Mouse (Mus musculus) adrenal gland, postnatal 14 days (tissue): Measurements from ENCODE around the gene Hist1h4j. TPM values are rescaled to one million over a fixed set of nuclear protein-coding genes. Genes with fewer than 3 reads are reported as not detected.
A peak's percentile ranks its signal among the peaks of the same experiment; 100 is the strongest.
"Not testable (repeated sequence)": the region's sequence is repeated elsewhere in the genome, so short reads cannot be mapped to it uniquely, and the experiment has no call there.

Experiments
- DNase-seq: peaks from one replicate; pipeline ENCODE4 v3.0.0; 2021; ENCODE audit warnings: mixed read lengths
- long read RNA-seq, 2 experiments: library from polyadenylated mRNA; stranded (forward); transcript quantifications; one replicate each; pipeline ENCODE4 v2.0.0; 2021
- total RNA-seq: library from RNA; stranded (reverse); gene quantifications from 2 replicates; pipeline ENCODE4 v1.2.3, GENCODE M21; 2021

Gene Hist1h4j
- total RNA-seq = 35.2 and 49.4 TPM in 2 replicates
- long read RNA-seq, experiment 1 = 0 reads
- long read RNA-seq, experiment 2 = 0 reads

DNA sequence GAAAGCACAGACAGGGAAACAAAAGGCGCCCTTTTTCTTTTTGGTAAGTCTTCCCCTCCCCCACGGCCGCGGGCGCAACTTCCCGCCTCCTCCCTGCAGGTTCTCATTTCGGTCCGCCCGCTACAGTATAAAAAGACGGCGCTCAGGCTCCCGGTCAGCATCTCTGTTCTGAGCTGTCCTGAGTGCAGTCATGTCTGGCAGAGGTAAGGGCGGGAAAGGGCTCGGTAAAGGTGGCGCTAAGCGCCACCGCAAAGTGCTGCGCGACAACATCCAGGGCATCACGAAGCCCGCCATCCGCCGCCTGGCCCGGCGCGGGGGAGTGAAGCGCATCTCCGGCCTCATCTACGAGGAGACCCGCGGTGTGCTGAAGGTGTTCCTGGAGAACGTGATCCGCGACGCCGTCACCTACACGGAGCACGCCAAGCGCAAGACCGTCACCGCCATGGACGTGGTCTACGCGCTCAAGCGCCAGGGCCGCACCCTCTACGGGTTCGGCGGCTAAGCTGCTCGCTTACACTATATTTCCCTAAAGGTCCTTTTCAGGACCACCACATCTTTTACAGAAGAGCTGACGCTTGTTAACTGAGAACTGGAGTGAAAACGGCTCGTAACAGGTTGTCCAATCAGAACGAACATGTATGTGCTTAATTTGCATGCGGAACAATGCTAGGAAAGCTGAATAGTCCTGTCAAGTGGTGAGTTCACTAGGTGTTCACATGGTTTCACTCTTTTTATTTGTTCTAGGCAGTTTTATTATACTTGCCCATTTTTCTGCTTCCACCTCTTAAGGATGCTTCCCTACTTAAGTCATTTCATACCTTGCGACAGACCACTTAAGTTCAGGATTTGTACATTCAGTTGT lies at the start of gene Hist1h4j:
TSS of gene Hist1h4j (plus strand) at position 159 of the 862 bp plus-strand sequence.
- peak; percentile 84 for DNase-seq

DNA sequence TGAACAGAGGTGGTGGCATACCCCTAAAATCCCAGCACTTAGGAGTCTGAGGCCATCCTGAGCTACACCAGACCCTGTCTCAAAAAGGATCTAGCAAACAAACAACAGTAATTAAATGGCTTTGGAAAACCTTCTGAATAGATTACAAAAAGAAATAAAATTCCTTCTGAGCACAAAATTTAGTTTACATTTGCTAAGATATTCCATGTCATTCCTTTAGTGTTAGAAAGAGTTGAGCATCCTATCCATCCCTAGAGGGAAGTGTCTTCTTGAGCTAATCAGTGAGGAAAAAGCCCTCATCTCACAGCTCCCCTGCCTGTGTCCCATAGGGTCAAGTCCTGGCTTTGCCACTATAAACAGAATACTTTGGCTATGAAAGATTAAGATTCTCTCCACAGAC lies 37.1 kb upstream of the Hist1h4j start, which contains the start of gene Olfr1359:
TSS of gene Olfr1359 (plus strand) at position 301 of the 400 bp plus-strand sequence.
- no peak for DNase-seq

DNA sequence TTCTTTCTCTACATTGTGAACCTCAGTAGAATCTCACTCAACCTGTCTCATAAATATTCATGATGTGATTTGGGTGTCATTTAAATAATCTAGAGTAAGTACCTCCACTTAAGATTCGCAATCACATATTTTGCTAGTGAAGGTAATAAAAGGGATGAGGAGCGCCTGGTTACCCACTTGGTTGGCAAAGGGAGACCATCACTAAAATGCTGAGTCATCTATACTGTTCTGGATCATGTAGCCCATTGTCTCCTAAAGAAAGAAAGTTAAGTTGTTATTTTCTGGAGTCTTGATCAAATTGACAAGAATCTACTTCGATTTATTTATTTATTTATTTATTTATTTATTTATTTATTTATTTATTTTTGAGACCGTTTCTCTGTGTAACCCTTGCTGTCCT lies 28.2 kb upstream of the Hist1h4j start:
- no peak for DNase-seq

DNA sequence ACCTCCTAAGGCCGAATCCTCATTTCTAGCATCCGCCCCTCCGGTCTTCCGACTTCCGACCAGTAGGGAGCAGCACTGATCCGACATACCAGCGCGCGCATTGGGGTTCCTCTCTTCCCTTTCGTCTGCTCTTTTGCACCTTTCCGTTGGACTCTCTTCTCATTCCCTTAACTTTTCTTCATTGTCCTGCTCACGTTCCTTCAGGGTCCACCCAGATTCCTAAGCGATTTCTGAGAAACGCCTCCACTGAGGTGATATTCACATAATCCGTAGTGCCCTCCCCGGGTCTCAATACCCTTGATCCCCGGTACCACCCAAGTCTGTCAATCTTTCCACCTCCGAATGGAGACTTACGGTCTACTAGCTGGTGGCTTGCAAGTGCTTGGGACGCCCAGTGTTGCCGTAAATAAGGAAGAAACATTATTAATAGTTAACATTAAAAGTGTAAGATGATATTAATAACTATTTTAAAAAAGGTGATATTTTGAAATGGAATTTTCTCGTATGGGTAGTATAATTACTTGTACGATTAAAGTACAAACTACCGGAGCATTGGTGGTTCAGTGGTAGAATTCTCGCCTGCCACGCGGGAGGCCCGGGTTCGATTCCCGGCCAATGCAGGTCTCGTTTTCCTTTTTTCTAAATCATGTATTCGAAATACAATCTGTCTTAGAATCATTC lies 24.7 kb upstream of the Hist1h4j start:
- peak; percentile 93 for DNase-seq

DNA sequence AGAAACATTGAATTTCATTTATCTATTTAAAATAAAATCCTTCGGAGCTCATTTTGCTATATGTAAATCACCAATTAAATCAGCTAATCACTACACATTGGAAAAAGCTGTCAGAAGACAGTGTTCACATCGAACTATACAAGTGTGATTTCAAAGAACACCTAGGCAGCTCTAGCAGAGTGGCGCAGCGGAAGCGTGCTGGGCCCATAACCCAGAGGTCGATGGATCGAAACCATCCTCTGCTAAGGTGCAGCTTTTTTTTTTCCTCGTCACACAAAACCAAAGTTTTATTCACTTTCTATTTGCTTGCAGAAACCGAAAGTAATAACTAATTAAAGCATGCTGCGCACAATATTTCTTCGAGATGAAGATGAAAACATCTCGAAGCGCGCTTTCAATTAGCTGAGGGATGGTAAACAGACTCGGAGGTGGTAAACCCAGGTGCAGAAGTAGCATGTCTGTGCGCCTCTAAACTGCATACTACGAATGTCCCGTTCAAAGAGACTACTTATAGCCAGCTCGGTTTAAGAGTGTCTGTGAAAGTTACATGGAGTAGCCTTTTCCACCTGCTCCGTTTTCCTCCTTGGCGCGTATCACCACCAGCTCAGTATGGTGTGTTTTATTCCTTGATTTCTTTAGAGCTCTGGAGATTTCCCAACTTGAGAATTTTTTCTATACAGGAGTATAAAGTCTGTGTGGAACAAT lies 23.9 kb upstream of the Hist1h4j start:
- DNase-seq = peak; percentile 84

DNA sequence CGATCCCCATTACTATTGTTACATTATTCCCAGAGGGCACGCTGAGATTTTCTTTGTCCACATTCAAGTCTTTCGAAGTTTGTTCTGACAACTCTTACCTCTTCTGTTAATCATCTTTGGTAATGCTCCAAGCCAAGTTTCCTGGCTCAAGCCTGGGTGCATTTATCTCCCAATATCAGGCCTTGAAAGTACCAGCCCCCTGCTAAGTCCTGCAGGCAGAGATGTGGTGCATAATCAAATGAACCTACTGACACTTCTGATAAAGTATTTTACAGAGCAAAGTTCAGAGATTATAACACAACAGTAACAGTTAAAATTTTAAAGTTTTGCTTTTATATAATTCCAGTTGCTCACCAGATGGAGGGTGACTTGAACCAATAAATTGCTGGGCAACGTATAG lies 23.2 kb upstream of the Hist1h4j start:
- no peak for DNase-seq

DNA sequence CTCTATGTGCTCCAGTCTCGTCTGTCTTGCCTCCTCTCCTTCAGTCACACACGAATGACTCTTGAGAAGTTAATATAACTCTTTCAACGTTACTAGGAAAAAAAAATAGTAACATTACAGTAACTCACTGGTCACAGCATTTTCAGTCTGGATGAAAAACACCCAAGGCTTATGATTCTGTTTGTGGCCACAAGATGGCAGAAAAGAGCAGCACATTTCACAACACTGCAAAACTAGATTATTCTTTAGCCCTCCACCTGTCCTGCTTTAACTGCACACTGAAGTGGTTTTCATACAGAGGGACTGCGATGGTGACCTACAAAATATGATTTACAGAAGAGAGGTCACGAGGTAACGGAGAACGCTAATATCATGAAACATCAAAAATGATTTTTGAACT lies 20.1 kb upstream of the Hist1h4j start:
- DNase-seq = peak; percentile 64

DNA sequence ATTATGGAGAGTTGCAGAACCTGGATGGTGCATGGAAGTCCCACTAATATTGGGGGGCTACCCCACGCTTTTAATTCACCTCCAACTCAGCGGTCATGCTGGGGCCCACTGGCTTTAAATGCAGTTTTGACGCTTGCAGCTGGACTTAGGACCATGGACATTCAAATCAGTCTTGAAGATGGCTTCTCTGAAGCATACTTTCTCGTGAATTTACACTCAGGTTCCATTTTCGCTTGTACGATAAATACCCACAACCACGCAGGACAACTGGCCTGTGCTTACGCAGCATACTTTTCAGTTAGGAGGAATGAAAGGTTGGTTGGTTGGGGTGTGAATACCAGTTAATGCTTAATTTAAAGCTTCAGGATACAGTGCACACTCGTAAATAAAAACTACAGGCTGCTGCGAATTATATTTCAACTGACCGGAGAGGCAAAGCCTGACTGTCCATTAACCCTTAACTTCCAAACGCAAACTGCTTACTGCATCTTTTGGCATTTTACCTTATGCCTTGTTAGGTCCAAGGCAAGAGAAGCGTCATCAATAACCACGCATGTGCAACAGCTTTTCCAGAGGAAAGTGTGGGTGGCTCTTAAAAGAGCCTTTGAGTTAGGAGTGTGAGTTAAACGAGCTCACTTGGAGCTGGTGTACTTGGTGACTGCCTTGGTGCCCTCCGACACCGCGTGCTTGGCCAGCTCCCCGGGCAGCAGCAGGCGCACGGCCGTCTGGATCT lies 19.6 kb upstream of the Hist1h4j start:
- DNase-seq = peak; percentile 17

DNA sequence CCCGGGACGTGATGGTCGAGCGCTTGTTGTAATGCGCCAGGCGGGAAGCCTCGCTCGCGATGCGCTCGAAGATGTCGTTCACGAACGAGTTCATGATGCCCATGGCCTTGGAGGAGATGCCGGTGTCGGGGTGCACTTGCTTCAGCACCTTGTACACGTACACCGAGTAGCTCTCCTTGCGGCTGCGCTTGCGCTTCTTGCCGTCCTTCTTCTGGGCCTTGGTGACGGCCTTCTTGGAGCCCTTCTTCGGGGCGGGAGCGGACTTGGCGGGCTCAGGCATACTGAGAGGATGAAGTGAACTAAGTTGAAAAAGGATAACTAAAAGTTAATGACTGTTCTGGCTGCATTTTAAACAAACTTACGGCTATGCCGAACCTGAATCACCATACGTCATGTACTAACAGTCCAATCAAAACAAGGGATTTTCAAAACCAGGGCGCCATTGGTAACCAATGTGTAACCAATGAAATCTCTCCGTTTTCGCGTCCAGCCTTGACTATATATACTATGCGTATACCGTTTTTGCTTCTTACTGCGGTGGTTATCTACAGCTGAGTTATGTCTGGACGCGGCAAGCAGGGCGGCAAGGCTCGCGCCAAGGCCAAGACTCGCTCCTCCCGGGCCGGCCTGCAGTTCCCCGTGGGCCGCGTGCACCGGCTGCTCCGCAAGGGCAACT lies 18.9 kb upstream of the Hist1h4j start, which contains the start of the genes Hist1h2bl and Hist1h2ai:
TSS of gene Hist1h2bl (minus strand) at position 280 of the 676 bp plus-strand sequence.
TSS of gene Hist1h2ai (plus strand) at position 559 of the 676 bp plus-strand sequence.
- peak; percentile 82 for DNase-seq

DNA sequence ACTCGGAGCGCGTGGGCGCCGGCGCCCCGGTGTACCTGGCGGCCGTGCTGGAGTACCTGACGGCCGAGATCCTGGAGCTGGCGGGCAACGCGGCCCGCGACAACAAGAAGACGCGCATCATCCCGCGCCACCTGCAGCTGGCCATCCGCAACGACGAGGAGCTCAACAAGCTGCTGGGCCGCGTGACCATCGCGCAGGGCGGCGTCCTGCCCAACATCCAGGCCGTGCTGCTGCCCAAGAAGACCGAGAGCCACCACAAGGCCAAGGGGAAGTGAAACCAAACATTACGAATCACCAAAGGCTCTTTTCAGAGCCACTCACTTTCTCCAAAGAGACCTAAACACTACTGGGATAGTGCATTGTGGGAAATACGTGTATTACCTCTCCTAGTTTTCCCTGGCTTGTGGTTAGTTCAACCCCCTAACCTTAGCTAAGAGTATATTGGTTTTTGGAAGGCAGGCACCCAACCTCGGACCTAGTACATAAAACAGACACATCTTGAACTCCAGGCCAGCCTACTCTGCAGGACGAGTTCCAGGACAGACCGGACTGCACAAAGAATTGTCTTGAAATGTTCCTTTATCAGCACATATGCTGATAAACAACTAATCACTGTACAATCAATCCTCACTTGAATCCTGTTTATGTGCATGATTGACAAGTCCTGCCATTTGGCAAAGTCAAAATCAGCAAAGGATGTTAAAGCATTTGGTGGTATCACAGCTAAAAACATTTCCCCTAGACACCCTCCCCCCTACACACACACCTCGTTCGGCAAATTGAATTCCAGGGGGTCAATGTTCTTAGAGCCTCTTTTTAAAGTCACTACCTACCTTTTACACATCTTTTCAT lies 18.1 kb upstream of the Hist1h4j start:
- peak; percentile 16 for DNase-seq

DNA sequence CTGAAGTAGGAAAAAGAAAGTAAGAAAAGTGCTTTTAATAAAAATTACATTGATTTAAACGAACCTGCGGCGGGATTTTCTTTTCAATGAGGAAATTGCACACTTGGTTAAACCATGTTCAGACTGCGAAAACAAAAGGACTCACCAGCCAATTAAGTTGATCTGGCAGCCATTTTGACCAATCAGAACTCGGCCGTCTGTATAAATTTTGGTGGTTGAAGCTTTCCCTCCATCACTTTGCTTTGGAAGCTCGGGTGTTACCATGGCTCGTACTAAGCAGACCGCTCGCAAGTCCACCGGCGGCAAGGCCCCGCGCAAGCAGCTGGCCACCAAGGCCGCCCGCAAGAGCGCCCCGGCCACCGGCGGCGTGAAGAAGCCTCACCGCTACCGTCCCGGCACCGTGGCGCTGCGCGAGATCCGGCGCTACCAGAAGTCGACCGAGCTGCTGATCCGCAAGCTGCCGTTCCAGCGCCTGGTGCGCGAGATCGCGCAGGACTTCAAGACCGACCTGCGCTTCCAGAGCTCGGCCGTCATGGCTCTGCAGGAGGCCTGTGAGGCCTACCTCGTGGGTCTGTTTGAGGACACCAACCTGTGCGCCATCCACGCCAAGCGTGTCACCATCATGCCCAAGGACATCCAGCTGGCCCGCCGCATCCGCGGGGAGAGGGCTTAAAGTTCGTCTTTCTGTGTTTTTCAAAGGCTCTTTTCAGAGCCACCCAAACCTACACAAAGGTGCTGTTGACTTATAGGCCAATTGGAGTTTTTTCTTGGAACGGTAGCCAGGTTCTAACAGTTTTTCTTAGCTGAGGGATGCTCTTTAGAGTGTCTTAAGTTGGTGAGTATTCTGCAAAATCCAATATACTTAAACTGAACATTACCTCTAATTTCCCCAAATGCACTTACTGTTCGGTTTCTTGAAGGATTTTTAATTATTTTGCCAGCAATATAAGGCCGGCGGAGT lies 17.2 kb upstream of the Hist1h4j start, which contains the start of gene Hist1h3h:
TSS of gene Hist1h3h (plus strand) at position 263 of the 961 bp plus-strand sequence.
- peak; percentile 86 for DNase-seq

DNA sequence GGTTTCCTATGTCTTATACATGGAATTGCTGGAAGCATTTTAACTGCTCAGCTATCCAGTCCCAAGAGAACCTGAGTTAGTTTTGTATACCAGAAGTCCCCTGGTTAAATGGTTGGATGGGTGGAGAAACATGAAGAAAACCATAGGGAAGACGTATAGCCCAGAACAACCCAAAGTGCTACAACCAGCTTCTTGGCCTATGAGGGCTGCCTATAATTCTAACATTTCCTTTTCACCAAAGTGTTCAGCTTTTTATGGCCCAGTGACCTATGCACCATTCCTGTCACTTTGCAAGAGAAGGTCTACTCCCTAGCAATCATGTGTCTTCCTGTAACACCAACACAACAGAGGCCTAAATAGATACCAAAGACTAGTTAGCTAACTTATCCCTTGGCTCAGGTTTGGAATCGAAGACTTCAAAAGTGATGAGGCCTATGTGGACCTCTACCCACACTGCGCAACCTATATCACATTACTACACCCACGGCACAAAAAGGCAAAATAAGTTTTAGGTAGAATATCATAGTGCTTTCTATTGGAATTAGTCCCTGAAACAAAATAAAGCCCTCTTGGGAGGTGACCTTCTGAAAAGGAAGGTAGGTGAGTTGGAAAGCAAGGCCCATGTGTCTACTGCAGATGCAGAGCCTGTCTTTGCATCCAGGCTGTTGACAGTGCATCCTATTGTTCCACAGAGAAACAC lies 16.3 kb upstream of the Hist1h4j start:
- no peak for DNase-seq

DNA sequence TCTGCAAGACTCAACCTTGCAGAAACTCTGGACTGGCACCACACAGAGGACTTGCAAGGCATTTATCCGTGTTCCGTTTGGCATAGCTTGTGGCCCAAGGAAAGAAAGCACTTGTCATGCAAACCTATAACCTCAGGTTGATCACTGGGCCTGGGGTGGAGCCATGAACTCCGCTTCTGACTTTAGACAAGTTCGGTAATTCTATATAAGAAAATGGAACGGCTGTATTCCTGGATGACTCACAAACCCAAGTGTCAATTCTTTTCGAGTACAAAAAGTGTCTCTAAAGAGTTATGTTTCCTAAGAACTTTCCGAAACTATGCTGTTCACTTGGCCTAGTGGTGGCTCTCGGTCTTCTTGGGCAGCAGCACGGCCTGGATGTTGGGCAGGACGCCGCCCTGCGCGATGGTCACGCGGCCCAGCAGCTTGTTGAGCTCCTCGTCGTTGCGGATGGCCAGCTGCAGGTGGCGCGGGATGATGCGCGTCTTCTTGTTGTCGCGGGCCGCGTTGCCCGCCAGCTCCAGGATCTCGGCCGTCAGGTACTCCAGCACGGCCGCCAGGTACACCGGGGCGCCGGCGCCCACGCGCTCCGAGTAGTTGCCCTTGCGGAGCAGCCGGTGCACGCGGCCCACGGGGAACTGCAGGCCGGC lies 13.6 kb upstream of the Hist1h4j start:
- DNase-seq = not testable (repeated sequence)

DNA sequence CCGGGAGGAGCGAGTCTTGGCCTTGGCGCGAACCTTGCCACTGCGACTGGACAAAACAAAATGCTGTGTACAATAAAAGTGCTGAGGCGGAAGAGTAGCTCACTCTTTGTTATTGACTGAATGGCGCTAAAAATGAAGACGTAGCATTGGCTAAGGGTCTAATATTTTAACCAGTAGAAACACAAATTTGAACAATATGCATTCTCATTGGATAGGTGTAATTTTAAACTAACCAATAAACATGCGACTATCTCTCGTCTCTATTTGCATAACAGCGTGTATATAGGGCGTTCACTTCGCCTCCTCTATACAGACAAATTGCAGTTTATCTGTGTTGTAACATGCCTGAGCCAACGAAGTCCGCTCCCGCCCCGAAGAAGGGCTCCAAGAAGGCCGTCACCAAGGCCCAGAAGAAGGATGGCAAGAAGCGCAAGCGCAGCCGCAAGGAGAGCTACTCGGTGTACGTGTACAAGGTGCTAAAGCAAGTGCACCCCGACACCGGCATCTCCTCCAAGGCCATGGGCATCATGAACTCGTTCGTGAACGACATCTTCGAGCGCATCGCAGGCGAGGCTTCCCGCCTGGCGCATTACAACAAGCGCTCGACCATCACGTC lies 13.0 kb upstream of the Hist1h4j start, which contains the start of gene Hist1h2bm:
TSS of gene Hist1h2bm (plus strand) at position 288 of the 616 bp plus-strand sequence.
- DNase-seq = peak; percentile 58

DNA sequence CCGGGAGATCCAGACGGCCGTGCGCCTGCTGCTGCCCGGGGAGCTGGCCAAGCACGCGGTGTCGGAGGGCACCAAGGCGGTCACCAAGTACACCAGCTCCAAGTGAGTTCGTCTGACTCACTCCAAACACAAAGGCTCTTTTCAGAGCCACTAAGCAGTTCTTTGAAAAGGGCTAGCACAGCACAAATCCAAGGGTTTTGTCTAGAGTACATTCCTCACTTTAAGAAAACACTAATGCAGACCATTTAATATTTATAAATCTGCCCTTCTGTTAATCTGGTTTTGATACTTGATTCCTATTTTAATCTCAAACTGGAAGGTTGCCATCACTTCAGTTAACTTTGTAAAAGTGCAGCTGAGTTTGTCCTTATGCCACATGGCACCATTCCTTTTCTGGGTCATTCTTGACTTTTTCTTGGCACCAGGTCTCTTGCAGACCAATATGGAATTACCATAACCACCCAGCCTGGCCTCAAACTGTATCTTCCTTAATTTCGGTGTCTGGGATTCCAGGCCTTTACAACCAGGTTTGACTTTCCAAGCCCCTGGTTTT lies 12.4 kb upstream of the Hist1h4j start:
- DNase-seq = no peak

DNA sequence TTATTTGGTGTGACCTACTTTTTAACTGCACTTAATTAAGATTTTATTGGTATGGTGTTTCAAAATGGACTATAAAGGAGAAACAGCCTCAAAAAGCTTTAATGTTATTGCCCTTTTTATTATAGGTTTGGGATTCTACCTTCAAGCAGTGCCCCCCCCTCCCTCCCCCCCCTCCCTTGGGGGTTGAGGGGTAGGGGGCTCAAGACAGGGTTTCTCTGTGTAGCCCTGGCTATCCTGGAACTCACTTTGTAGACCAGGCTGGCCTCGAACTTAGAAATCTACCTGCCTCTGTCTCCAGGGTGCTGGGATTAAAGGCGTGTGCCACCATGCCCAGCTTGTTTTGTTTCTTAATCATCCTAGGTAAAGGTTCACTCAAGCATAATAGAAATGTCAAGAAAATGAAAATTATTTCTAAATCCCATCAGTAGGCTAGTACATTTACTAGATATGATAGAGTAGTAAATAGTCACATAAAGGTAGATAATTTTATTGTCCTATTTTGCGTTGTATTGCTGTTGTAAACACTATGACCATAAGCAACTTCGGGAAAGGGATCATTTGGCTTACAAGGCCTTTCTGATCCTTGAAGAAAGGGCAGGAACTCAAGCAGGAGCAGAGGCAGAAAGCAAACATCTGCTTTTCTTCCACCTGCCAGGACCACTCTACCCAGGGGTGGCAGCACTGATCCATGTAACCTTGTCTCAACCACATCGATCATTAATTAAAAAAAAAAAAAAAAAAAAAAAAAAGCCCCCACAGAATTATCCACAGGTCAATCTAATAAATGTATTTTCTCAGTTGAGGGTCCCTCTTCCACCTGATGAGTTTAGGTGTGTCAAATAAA lies 11.6 kb upstream of the Hist1h4j start:
- DNase-seq = no peak
